Mouse (Mus musculus) activated CD4-positive, CD25-positive, alpha-beta regulatory T cell, adult 4 months (primary cell): ENCODE results near the gene Grin2a. TPM values are rescaled to one million over a fixed set of nuclear protein-coding genes. Genes with fewer than 3 reads are reported as not detected.

Source experiments
- ATAC-seq: one replicate; pipeline ENCODE4 v1.8.0; 2017
- polyA plus RNA-seq, 2 experiments: library from polyadenylated mRNA; unstranded; fragments of 100-300 nt; shearing (Covaris generic); gene quantifications; one replicate each; pipeline ENCODE4 v1.2.1; 2017

Gene Grin2a
- polyA plus RNA-seq, 2 experiments from 2014 or later, result not detected

GRCm38 (mm10) chr16:9964469-9964868 lies 30.9 kb downstream of the Grin2a start:
- ATAC-seq, result no peak

- ATAC-seq, result no peak
Measured at GRCm38 (mm10) chr16:9962482-9962881, 32.9 kb downstream of the Grin2a start.

- no peak for ATAC-seq
Measured at GRCm38 (mm10) chr16:9959340-9959739, 36.0 kb downstream of the Grin2a start.

- no peak for ATAC-seq
Measured at GRCm38 (mm10) chr16:9954266-9954665, 41.1 kb downstream of the Grin2a start.

GRCm38 (mm10) chr16:9953396-9953831 lies 41.9 kb downstream of the Grin2a start:
- ATAC-seq, result no peak

GRCm38 (mm10) chr16:9949250-9949649 lies 46.1 kb downstream of the Grin2a start:
- no peak for ATAC-seq

GRCm38 (mm10) chr16:9947430-9947829 lies 47.9 kb downstream of the Grin2a start:
- no peak for ATAC-seq

GRCm38 (mm10) chr16:9944836-9945235 lies 50.5 kb downstream of the Grin2a start:
- no peak for ATAC-seq

GRCm38 (mm10) chr16:9941306-9941930 lies 53.9 kb downstream of the Grin2a start:
- ATAC-seq, result no peak

GRCm38 (mm10) chr16:9940716-9941115 lies 54.6 kb downstream of the Grin2a start:
- no peak for ATAC-seq

GRCm38 (mm10) chr16:9910672-9911071 lies 84.7 kb downstream of the Grin2a start:
- no peak for ATAC-seq

- ATAC-seq, result no peak
Measured at GRCm38 (mm10) chr16:9909225-9909624, 86.1 kb downstream of the Grin2a start.

GRCm38 (mm10) chr16:9904443-9904842 lies 90.9 kb downstream of the Grin2a start:
- no peak for ATAC-seq

GRCm38 (mm10) chr16:9902680-9903463 lies 92.5 kb downstream of the Grin2a start:
- ATAC-seq, result no peak

- ATAC-seq, result no peak
Measured at GRCm38 (mm10) chr16:9901433-9901832, 93.9 kb downstream of the Grin2a start.

GRCm38 (mm10) chr16:9900996-9901395 lies 94.4 kb downstream of the Grin2a start:
- ATAC-seq, result no peak

GRCm38 (mm10) chr16:9900196-9900595 lies 95.2 kb downstream of the Grin2a start:
- no peak for ATAC-seq

GRCm38 (mm10) chr16:9899176-9899575 lies 96.2 kb downstream of the Grin2a start:
- ATAC-seq, result no peak

- no peak for ATAC-seq
Measured at GRCm38 (mm10) chr16:9895581-9895980, 99.8 kb downstream of the Grin2a start.

- ATAC-seq, result no peak
Measured at GRCm38 (mm10) chr16:9886155-9886554, 109.2 kb downstream of the Grin2a start.

GRCm38 (mm10) chr16:9884141-9884540 lies 111.2 kb downstream of the Grin2a start:
- ATAC-seq, result no peak

GRCm38 (mm10) chr16:9882420-9882819 lies 112.9 kb downstream of the Grin2a start:
- ATAC-seq, result no peak

- ATAC-seq, result no peak
Measured at GRCm38 (mm10) chr16:9873001-9873400, 122.4 kb downstream of the Grin2a start.

GRCm38 (mm10) chr16:9865710-9866109 lies 129.7 kb downstream of the Grin2a start:
- ATAC-seq, result no peak
